Mouse (Mus musculus) spleen, postnatal 10 days (tissue): ENCODE data around the gene Syncrip.
"Not testable (repeated sequence)": the region's sequence is repeated elsewhere in the genome, so short reads cannot be mapped to it uniquely, and the experiment has no call there.

Experiments used
- DNase-seq, 2 experiments: peaks; one replicate each; pipeline ENCODE4 v3.0.0; 2021 to 2022; ENCODE audit warnings: low spot score in 2 of 2

Syncrip gene

DNA sequence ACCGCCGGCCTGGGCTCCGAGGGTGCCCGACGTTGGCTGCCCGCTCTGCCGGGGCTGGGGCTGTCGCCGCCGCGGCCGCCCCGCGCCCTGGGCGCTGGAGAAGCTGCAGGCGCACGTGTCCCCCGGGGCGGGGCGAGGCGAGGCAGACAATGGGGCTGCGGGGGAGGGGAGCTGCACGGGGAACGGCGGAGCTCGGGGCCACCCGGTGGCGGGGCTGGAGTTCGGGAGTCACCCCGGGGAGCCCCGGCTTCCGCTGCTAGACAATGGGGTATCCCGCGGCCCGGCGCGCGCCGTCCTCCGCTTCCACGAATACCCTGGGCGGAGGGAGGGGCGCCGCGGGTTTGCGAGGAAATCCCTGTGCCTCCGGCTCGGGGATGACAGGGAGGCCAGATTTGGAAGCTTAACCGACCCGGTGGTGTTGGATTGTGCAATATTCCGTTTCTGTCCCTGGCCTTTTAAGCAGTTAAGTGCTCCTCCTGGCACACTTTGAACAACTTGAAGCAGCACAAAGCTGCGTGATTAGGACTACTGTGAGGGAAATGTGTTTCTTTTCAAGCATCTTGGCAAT, 539 bp upstream of the Syncrip start:
- peak; percentile 70 to 83 for DNase-seq

DNA sequence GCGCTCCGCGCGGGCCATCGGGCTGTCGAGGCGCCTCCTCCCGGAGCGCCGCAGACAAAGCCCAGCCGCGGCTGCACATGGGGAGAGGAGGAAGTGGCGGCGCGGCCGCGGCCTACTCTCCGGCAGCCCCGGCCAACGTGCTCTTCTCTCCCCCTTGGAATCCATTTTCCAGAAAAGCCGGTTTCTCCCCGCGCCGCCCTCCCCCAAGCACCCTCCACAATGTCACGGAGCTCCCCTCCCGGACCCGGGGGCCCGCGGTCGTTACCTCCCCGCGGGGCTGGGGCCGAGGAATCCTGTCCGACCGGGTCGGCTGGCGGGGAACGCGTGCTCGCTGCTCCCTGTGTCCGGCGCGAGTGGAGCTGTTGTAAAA, 598 bp downstream of the Syncrip start:
- DNase-seq, result peak in 1 of 2 experiments; percentile 59

DNA sequence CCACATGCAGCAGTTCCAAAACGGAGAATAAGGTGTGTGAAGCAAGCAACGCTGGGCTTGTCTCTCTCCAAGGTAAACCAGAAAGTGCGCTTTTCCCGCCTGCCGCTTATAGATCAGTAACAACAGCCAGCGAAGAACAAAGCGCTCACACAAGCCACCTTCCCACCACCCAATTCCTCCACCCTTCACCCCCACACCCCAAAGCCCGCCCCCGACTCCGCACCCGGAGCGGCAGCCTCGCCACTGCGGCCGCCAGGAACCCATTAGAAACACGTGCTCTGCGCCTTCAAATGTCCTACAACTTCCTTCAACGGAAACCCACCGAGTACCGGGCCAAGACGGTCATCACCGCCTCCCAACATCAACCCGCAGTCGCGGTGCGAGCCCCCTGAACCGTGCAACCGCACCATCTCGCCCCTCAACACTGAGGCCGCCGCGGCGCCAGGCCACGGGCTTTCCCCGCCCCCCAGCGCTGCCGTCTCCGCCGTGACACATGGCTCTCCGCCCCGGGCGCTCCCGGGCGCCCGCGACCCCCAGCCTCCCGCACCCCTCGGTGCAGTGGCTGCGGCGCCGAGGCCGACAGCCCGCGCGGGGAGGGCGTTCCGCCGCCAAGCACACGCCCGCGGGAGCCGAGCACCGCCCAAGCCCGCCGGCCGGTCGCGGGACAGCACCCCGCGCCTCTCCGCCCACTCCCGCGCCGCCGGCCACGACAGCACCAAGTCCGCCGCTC, 1.1 kb downstream of the Syncrip start:
- DNase-seq, result peak; percentile 59 to 65

DNA sequence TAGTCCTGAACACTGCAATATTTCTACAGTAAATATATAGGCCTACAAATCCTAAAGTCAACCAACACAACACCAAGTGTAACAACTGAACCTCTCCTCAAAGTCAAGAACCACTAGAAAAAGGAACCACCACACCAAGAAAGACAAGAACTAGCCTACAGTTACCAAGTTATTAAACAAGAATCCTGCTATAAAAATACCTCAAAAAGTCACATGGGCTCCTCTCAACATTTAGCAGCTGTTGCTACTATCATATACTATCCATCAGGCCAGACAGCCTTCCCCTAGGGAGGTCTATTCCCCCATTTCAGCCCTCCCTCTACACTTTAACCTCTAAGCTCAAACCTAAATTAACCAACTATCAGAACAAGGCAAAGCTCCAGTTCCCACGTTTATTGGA, 2.3 kb downstream of the Syncrip start:
- no peak for DNase-seq

DNA sequence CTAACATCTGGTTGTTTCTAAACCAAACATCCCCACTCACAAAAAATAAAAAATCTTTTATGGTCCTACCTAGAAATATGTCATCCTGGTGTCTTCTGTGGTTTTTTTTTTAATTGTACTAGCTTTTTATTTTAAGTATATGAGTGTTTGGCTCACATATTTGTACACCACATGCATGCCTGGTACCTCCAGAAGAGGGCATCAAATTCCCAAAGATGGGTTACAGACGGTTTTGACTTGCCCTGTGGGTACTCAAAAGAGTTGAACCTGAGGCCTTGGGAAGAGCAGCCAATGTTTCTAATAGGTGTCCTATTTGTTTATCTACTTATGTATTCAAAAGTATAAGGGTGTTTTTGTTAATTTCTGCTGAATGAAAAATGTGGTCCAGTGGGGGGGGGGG, 6.2 kb downstream of the Syncrip start:
- DNase-seq, result no peak

DNA sequence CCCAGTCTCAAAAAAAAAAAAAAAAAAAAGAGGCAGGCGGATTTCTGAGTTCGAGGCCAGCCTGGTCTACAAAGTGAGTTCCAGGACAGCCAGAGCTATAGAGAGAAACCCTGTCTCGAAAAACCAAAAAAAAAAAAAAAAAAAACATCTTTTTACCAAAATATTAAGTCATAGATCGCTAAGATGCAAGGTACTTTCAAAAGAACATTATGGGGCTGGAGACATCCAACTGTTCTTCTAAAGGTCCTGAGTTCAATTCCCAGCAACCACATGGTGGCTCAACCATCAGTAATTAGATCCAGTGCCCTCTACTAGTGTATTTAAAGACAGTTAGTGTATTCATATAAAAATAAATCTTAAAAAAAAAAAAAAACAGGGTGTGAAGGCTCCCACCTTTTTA, 21.4 kb downstream of the Syncrip start:
- not testable (repeated sequence) for DNase-seq

DNA sequence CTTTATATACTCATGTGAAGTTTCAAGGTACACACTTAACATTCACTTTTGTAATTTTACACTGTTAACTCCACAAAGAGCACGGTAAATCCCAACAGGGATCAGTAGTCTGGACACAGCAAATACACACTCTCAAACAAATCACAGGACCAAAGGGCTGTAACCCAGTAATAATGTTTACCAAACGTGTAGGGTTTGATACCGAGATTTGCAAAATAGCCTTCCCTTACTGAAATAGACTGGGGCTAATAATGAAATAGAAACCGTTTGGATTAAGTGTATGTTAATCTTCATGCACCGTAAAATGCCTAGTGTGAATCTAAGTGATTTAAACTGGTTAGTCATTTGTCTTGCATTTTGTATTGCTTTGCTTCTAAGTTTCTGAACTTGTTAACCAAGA, 42.4 kb downstream of the Syncrip start:
- DNase-seq, result no peak

DNA sequence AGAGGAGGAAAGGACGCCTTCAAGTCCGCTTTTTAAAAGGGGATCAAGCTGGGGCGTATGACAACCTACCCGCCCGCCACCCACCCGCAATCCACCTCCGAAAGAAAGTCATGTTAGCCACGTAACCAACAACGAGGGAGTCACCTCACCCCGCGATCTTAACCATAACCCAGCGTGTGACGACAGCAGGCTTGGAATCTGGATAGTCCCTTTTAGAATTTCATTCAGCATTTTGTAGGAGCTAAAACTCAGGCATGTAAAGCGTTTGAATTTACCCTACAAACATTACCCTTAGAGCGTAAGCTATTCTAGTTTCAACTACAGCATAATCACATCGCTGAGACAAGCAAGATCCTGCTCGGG, 43.2 kb downstream of the Syncrip start:
- no peak for DNase-seq

DNA sequence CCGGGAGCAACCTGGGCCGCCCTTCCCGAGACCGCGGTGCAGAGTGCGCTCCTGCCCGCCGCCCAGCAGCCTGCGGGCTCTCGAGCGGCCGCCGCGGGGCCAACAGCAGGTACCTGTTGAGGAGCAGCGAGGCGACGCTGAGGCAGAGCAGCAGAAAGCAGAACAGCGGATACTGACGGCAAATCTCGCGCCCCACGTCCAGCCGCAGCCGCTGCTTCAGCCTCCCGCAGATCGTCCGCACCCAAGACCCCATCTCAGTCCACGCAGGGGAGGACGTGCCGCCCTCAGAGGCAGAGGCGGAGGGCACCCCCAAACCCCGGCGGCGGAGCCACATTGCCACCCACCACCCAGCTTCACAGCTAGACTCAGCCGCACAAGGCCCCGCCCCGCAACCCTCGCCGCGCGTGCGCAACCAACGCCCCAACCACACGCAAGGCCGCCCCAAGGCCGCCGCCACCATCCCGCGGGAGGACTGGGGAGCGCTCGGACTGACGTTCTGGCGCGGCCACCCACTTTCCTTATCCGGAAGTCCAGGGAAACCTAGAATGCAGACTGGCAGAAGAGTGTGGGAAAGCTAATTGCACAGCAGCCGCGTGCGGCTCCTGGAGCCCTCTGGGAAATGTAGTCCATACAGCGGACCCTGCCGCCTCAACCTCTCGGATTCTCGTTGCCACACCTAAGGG, 43.7 kb downstream of the Syncrip start, which contains the start of gene Snx14:
Gene Snx14, minus strand, starts transcription at position 404 of the 683 bp plus-strand sequence.
- DNase-seq, result peak; percentile 93 to 95

DNA sequence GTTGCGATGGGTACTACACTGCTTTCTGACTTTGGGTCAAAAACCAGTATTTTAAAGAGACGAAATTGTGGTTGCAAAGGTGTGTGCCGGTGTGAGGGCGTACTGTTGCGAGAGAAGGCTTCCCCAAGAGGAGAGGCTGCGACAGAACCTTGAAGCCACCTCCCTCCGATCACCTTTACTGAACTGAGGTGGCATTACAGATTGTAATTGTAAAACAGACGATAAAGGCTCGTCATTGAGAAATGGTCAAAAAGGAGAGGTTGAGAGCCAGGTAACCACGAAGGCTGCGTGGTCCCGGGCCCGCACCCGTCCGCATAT, 44.2 kb downstream of the Syncrip start:
- DNase-seq, result no peak

DNA sequence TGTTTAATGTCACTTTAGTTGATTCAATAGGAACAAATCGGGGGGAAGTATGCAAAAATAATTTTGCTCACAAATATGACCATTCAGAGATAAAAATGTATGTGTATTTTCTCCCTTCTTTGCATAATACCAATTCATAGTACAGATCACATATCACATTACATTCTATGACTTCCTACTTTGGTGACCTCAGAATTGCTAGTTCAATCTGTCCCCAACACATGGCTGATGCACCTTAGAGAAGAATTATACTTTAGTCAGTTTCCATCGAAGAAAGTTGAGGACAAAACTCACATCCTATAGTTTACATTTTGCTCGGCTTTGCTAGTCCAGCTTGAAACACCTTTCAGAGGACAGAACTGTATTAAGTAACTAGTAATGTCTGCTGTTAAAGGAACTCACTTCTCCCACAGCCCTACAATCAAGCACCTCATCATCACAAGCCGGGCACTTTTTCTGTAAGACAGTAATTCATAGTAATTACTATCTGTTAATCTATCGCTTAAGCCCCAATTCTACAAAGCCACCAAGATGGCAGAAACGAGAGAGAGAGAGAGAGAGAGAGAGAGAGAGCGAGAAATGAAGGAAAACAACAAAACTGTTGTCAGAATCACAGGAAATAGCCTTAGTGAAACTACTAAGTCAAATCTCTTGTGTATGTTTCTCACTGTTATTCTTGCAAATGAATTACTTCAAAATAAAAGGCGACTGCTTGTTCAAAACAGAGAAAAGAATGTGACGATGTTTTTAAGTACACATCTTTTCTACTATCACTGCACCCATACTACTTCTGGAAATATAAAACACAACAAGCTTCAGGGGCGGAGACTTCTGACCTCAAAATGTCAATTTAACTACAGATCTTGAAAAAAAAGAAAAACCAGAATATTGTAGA, 44.8 kb downstream of the Syncrip start:
- no peak for DNase-seq

DNA sequence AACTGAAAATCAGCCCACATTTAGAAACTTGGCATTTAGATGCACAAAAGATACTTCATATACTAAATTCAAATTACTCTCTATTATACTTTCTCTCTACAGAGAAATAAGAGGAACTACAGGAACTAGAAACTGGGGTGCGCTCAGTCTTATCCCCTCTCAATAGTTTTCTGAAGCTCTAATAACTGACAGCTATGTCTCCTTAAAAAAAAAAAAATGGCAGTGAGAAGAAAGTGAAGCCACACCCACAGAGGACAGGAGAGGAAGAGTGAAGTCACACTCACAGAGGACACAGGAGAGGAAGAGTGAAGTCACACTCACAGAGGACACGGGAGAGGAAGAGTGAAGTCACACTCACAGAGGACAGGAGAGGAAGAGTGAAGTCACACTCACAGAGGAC, 58.0 kb downstream of the Syncrip start:
- DNase-seq, result no peak

DNA sequence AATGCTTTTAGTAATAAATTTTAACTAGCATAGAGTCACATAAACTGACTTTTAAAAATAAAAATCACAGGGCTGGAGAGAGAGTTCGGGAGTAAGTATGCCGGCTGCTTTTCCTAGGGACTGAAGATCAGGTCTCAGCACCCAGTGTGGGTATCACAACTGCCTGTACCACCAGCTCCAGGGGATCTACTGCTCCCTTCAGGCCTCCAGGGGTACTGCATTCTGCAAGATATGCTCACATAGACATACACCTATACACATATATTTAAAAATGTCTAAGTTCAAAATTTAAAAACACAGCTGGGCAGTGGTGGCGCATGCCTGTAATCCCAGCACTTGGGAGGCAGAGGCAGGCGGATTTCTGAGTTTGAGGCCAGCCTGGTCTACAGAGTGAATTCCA, 59.9 kb downstream of the Syncrip start:
- DNase-seq, result peak in 1 of 2 experiments; percentile 17

DNA sequence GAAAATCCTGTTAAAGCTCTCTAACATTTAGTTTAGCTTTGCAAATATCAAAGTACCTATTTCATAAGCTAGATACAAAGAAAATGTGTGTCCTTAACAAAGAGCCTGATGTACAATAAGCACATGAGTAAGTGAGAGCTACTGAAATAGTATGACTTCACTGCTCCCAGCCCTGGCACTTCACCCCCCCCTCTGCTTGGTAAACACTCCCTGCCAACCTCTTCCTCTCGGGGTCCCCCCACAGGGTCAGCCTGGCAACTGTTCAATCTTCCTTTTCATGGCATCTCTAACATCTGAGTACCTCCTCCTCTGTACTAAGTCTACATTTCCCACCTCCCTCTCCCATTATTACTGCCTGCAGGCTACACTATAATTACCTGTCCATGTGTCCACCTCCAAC, 65.6 kb downstream of the Syncrip start:
- no peak for DNase-seq

DNA sequence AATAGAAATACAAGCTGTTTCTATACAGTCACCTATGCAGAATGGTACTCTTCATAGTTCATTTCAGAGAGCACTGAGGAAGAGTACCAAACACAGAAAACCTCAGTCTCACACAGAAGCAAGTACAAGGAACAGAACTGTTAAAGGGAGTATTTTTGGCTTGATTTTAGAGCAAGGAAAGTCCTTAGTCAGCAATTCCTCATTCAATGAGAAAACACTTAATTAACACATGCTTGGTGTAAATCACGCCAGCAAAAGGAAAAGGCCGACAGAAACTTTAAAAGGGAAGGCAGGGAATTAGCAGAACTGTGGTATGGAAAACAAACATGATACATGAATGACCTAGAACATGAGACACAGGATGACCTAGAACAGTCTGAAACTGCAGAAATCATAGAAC, 72.4 kb downstream of the Syncrip start:
- DNase-seq, result no peak

DNA sequence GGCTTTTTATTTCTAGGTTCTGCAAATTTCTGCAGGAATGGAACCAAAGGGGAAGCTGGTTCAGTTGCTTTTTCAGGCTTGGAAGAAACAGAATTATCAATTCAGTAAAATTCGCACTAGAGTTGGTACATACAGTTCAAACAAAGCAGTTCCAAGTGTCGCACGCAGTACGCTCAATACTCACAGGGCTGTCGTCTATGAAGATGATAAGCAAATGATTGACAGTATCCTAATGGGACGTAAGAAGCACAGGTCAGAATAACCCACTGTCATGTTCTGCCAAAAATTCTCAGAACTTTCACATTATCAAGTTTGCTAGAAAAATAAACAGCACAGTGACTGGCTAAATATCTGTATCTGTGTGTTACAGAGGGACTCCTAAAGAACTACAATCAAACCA, 77.9 kb downstream of the Syncrip start:
- DNase-seq, result no peak

DNA sequence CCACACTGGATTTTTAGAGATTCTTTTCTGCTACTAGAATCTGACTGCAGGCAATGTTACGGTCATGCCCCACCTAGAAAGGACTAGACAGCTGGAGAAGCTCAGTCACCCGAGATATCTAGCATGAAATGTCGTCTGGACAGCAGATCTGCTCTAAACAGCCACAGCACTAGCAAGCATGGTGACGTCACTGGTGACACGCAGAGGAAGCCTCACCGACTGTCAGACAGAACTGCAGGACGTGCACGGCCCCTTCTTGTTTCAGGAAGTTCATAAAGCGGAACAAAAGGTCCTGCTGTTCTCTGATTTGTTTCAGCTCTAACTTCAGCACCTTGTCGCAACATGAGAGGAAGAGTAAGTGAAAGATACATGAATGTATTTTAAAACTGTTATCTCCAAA, 78.3 kb downstream of the Syncrip start:
- peak; percentile 20 to 72 for DNase-seq

DNA sequence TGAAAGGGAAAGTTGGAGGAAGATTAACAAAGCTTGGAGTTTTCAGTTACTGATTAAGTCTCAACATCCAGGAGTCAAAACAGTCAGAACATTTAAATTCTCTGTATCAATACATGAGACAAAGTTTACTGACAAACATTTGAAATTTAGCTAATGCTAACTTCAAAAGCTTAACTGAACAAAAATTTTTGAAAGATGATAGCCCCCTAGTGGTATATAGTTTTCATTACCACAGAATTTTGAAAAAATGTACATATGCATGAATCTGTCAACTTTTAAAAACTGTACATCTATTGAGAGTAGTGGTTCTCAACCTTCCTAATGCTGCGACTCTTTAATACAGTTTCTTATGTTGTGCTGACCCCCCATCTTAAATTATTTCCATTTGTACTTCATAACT, 83.9 kb downstream of the Syncrip start:
- DNase-seq, result no peak
